Mouse (Mus musculus) neural tube, embryonic 15.5 days (tissue): ENCODE data around the gene Insl6. TPM values are rescaled to one million over a fixed set of nuclear protein-coding genes. Genes with fewer than 3 reads are reported as not detected.

Experiments
- ATAC-seq: fragments of 200-750 bp; cut with Nextera tagmentation; 2 replicates; pipeline ENCODE4 v1.8.0; 2017; ENCODE audit warnings: mild to moderate bottlenecking, moderate TSS enrichment, moderate library complexity; ENCODE audit not compliant: low FRiP score
- H3K27ac ChIP-seq: fragments of 300-500 bp; sonication (generic); replicated peaks from 2 replicates; pipeline ENCODE4 v1.5.1; 2015; ENCODE audit warnings: mild to moderate bottlenecking, inconsistent platforms
- H3K27me3 ChIP-seq: fragments of 300-500 bp; sonication (generic); replicated peaks from 2 replicates; pipeline ENCODE4 v1.6.1; 2015; ENCODE audit warnings: inconsistent platforms
- H3K36me3 ChIP-seq: fragments of 300-500 bp; sonication (generic); 2 replicates; pipeline ENCODE4 v1.6.1; 2015; ENCODE audit warnings: inconsistent platforms
- H3K4me1 ChIP-seq: fragments of 300-500 bp; sonication (generic); 2 replicates; pipeline ENCODE4 v1.6.1; 2015; ENCODE audit warnings: inconsistent platforms
- H3K4me2 ChIP-seq: fragments of 300-500 bp; sonication (generic); 2 replicates; pipeline ENCODE4 v1.6.1; 2015; ENCODE audit warnings: inconsistent platforms, mild to moderate bottlenecking, moderate library complexity
- H3K4me3 ChIP-seq: fragments of 300-500 bp; sonication (generic); replicated peaks from 2 replicates; pipeline ENCODE4 v1.5.1; 2015; ENCODE audit warnings: mild to moderate bottlenecking, inconsistent platforms
- H3K9ac ChIP-seq: fragments of 300-500 bp; sonication (generic); replicated peaks from 2 replicates; pipeline ENCODE4 v1.6.1; 2015; ENCODE audit warnings: mild to moderate bottlenecking, inconsistent platforms
- H3K9me3 ChIP-seq: fragments of 300-500 bp; sonication (generic); replicated peaks from 2 replicates; pipeline ENCODE4 v1.6.1; 2016; ENCODE audit warnings: inconsistent platforms
- WGBS: fragments of 180-500 bp; shearing (Covaris S2); methylation state at CpG from one replicate; pipeline ENCODE4 v1.1.7; 2015; ENCODE audit warnings: mixed read lengths; 5-methylcytosine and 5-hydroxymethylcytosine counted together
- polyA plus RNA-seq: library from polyadenylated mRNA; unstranded; fragments of >200 nt; fragmentation: Nextera tagmentation; extraction: Ambion mirVana; gene quantifications from 2 replicates; pipeline ENCODE4 v1.2.1, GENCODE M21; 2015

Gene Insl6
- polyA plus RNA-seq, 1 experiment from 2014 or later = 1.7 TPM

- Histone ChIP-seq H3K4me3 (no peak overlapping the region), H3K27ac (no peak overlapping the region), H3K9ac (no peak overlapping the region), H3K4me2 (no peak overlapping the region), H3K4me1 (no peaks in the 10 kb centered on the region), H3K36me3 (peaks cover 14% of the 10 kb centered on the region), H3K27me3 (no peaks in the 10 kb centered on the region), H3K9me3 (no peaks in the 10 kb centered on the region)
- 92% methylated on average over 3 of the region's 3 CpGs for WGBS
- ATAC-seq = no peak
Measured at GRCm38 (mm10) chr19:29272011-29272809, 52.9 kb downstream of the Insl6 start.

Other genes with a start within 250 kb of the Insl6 start
- gene Rcl1, start 224.0 kb downstream of the Insl6 start, polyA plus RNA-seq = 41.0 and 49.0 TPM in 2 replicates
- gene Jak2, start 73.5 kb downstream of the Insl6 start, polyA plus RNA-seq = 10.9 and 11.9 TPM in 2 replicates
- gene Rln1, start 9.3 kb upstream of the Insl6 start, polyA plus RNA-seq = 3.6 and 4.5 TPM in 2 replicates
- gene Plgrkt, start 42.0 kb upstream of the Insl6 start, polyA plus RNA-seq = 75.7 and 132 TPM in 2 replicates
- gene Cd274, start 42.1 kb upstream of the Insl6 start, polyA plus RNA-seq = 0.81 and 4.5 TPM in 2 replicates
- gene Pdcd1lg2, start 85.6 kb upstream of the Insl6 start, polyA plus RNA-seq = 0.09 and 0.56 TPM in 2 replicates
- gene Ric1, start 196.9 kb upstream of the Insl6 start, polyA plus RNA-seq = 13.8 and 14.6 TPM in 2 replicates